Mouse (Mus musculus) MEL (cell line): ENCODE results near the gene Myocd. TPM values are rescaled to one million over a fixed set of nuclear protein-coding genes. Genes with fewer than 3 reads are reported as not detected.

Experiments
- DNase-seq: peaks from one replicate; pipeline ENCODE4 v3.0.0; 2011; ENCODE audit warnings: low read depth, low spot score
- H3K27ac ChIP-seq: 2 replicates; pipeline ENCODE4 v1.5.1; 2012; ENCODE audit warnings: low read depth, mild to moderate bottlenecking, control low read depth, low read length, moderate library complexity; ENCODE audit not compliant: control insufficient read depth
- H3K27me3 ChIP-seq, 2 experiments: fragments of 150-350 bp in 1 of 2; sonication (generic) in 1 of 2; 2 replicates each; pipeline ENCODE4 v1.6.1; 2012; ENCODE audit warnings: low read length in 2 of 2, mild to moderate bottlenecking in 2 of 2, improper control_type of control experiment in 1 of 2, moderate library complexity in 1 of 2; ENCODE audit not compliant: insufficient read depth in 2 of 2, control insufficient read depth in 1 of 2
- H3K36me3 ChIP-seq, 2 experiments: 2 replicates each; pipeline ENCODE4 v1.6.1; 2012 to 2014; ENCODE audit warnings: low read length in 2 of 2, improper control_type of control experiment in 1 of 2, inconsistent platforms in 1 of 2, mild to moderate bottlenecking in 1 of 2; ENCODE audit not compliant: insufficient read depth in 2 of 2, control insufficient read depth in 1 of 2
- H3K4me1 ChIP-seq, 2 experiments: fragments of 150-350 bp in 1 of 2; sonication (generic) in 1 of 2; 2 replicates each; pipeline ENCODE4 v1.6.1; 2012; ENCODE audit warnings: low read length in 2 of 2, improper control_type of control experiment in 1 of 2, mild to moderate bottlenecking in 1 of 2; ENCODE audit not compliant: insufficient read depth in 2 of 2, control insufficient read depth in 1 of 2
- H3K4me3 ChIP-seq, 2 experiments: fragments of 150-350 bp in 1 of 2; sonication (generic) in 1 of 2; 2 replicates each; pipeline ENCODE4 v1.5.1; 2012; ENCODE audit warnings: low read depth in 2 of 2, low read length in 2 of 2, mild to moderate bottlenecking in 2 of 2, moderate library complexity in 2 of 2, control low read depth in 1 of 2, improper control_type of control experiment in 1 of 2; ENCODE audit not compliant: control insufficient read depth in 1 of 2, insufficient read depth in 1 of 2
- H3K79me2 ChIP-seq: 2 replicates; pipeline ENCODE4 v1.6.1; 2012; ENCODE audit warnings: mild to moderate bottlenecking, low read length, moderate library complexity; ENCODE audit not compliant: control insufficient read depth, poor library complexity, insufficient read depth
- H3K9ac ChIP-seq: 2 replicates; pipeline ENCODE4 v1.6.1; 2012; ENCODE audit warnings: low read depth, mild to moderate bottlenecking, control low read depth, low read length, moderate library complexity; ENCODE audit not compliant: control insufficient read depth, poor library complexity, severe bottlenecking
- H3K9me3 ChIP-seq: fragments of 150-350 bp; sonication (generic); replicated peaks from 2 replicates; pipeline ENCODE4 v1.6.1; 2012; ENCODE audit warnings: mild to moderate bottlenecking, low read length, improper control_type of control experiment, moderate library complexity; ENCODE audit not compliant: insufficient read depth
- BHLHE40 ChIP-seq: IDR thresholded peaks from 2 replicates; pipeline ENCODE4 v1.6.1; 2012; ENCODE audit warnings: low read depth, mild to moderate bottlenecking, inconsistent platforms, low read length, improper control_type of control experiment, borderline replicate concordance
- CHD2 ChIP-seq: IDR thresholded peaks from 2 replicates; pipeline ENCODE4 v1.6.1; 2011; ENCODE audit warnings: low read length, improper control_type of control experiment
- ELF1 ChIP-seq: IDR thresholded peaks from 2 replicates; pipeline ENCODE4 v1.6.1; 2014; ENCODE audit warnings: low read depth, mild to moderate bottlenecking, inconsistent platforms, low read length, improper control_type of control experiment, moderate library complexity
- GABPA ChIP-seq: IDR thresholded peaks from 2 replicates; pipeline ENCODE4 v1.6.1; 2012; ENCODE audit warnings: low read depth, mild to moderate bottlenecking, inconsistent platforms, low read length, improper control_type of control experiment, moderate library complexity
- GATA1 ChIP-seq: IDR thresholded peaks from 2 replicates; pipeline ENCODE4 v1.6.1; 2011; ENCODE audit warnings: low read depth, low read length, improper control_type of control experiment
- JUND ChIP-seq: IDR thresholded peaks from 2 replicates; pipeline ENCODE4 v1.6.1; 2011; ENCODE audit warnings: low read depth, mild to moderate bottlenecking, improper control_type of control experiment, low read length
- MAFK ChIP-seq: IDR thresholded peaks from 2 replicates; pipeline ENCODE4 v1.6.1; 2011; ENCODE audit warnings: low read depth, mild to moderate bottlenecking, low read length, improper control_type of control experiment, borderline replicate concordance
- MAZ ChIP-seq: IDR thresholded peaks from 2 replicates; pipeline ENCODE4 v1.6.1; 2012; ENCODE audit warnings: low read depth, mild to moderate bottlenecking, inconsistent platforms, low read length, improper control_type of control experiment
- MEF2A ChIP-seq: IDR thresholded peaks from 2 replicates; pipeline ENCODE4 v1.6.1; 2014; ENCODE audit warnings: low read depth, mild to moderate bottlenecking, inconsistent platforms, low read length, improper control_type of control experiment; ENCODE audit not compliant: poor library complexity, insufficient replicate concordance, severe bottlenecking; ENCODE audit errors: extremely low read depth
- MXI1 ChIP-seq: IDR thresholded peaks from 2 replicates; pipeline ENCODE4 v1.6.1; 2011; ENCODE audit warnings: mild to moderate bottlenecking, low read depth, low read length, improper control_type of control experiment
- NELFE ChIP-seq: IDR thresholded peaks from 2 replicates; pipeline ENCODE4 v1.6.1; 2011; ENCODE audit warnings: low read depth, low read length, improper control_type of control experiment
- NRF1 ChIP-seq: IDR thresholded peaks from 2 replicates; pipeline ENCODE4 v1.6.1; 2014; ENCODE audit warnings: low read depth, mild to moderate bottlenecking, inconsistent platforms, low read length, improper control_type of control experiment, moderate library complexity; ENCODE audit not compliant: poor library complexity, insufficient read depth, severe bottlenecking
- POLR2AphosphoS2 ChIP-seq: IDR thresholded peaks from 2 replicates; pipeline ENCODE4 v1.6.1; 2011; ENCODE audit warnings: low read length, improper control_type of control experiment
- POLR2AphosphoS5 ChIP-seq: IDR thresholded peaks from 2 replicates; pipeline ENCODE4 v1.6.1; 2012; ENCODE audit warnings: low read depth, borderline replicate concordance, mild to moderate bottlenecking, inconsistent platforms, low read length, moderate library complexity, mixed read lengths
- RAD21 ChIP-seq: IDR thresholded peaks from 2 replicates; pipeline ENCODE4 v1.6.1; 2011; ENCODE audit warnings: mild to moderate bottlenecking, low read depth, low read length, improper control_type of control experiment
- RCOR1 ChIP-seq: IDR thresholded peaks from 2 replicates; pipeline ENCODE4 v1.6.1; 2012; ENCODE audit warnings: low read depth, mild to moderate bottlenecking, inconsistent platforms, low read length, improper control_type of control experiment
- SIN3A ChIP-seq: IDR thresholded peaks from 2 replicates; pipeline ENCODE4 v1.6.1; 2012; ENCODE audit warnings: low read length, improper control_type of control experiment, inconsistent platforms
- SMC3 ChIP-seq: IDR thresholded peaks from 2 replicates; pipeline ENCODE4 v1.6.1; 2011; ENCODE audit warnings: low read depth, low read length, improper control_type of control experiment
- TBP ChIP-seq: IDR thresholded peaks from 2 replicates; pipeline ENCODE4 v1.8.0; 2011; ENCODE audit warnings: low read depth, low read length, improper control_type of control experiment
- TCF12 ChIP-seq: IDR thresholded peaks from 2 replicates; pipeline ENCODE4 v1.6.1; 2014; ENCODE audit warnings: low read depth, mild to moderate bottlenecking, inconsistent platforms, low read length, improper control_type of control experiment, moderate library complexity
- USF2 ChIP-seq, 2 experiments: IDR thresholded peaks; 2 replicates each; pipeline ENCODE4 v1.6.1; 2011 to 2012; ENCODE audit warnings: improper control_type of control experiment in 2 of 2, low read length in 2 of 2, borderline replicate concordance in 1 of 2, inconsistent platforms in 1 of 2, low read depth in 1 of 2, mild to moderate bottlenecking in 1 of 2; ENCODE audit not compliant: insufficient read depth in 1 of 2
- ZC3H11A ChIP-seq: IDR thresholded peaks from 2 replicates; pipeline ENCODE4 v1.6.1; 2012; ENCODE audit warnings: low read depth, mild to moderate bottlenecking, inconsistent platforms, low read length, improper control_type of control experiment
- ZNF384 ChIP-seq: IDR thresholded peaks from 2 replicates; pipeline ENCODE4 v1.6.1; 2012; ENCODE audit warnings: low read depth, mild to moderate bottlenecking, inconsistent platforms, low read length, improper control_type of control experiment
- polyA plus RNA-seq, 2 experiments: library from polyadenylated mRNA; stranded (reverse) in 1 of 2; unstranded in 1 of 2; fragments of >175 nt in 1 of 2; fragments of >200 nt in 1 of 2; gene quantifications; 2 replicates each; pipeline versions ENCODE4 v1.2.1 to v1.2.4; 2012; ENCODE audit warnings: low replicate concordance in 2 of 2, low read depth in 1 of 2; ENCODE audit not compliant: insufficient read length in 2 of 2, insufficient read depth in 1 of 2, missing spikeins in 1 of 2
- total RNA-seq: library from RNA; depleted of rRNA; stranded (reverse); fragments of 300-350 nt; gene quantifications from 2 replicates; pipeline ENCODE4 v1.2.3, GENCODE M21; 2012

The Myocd gene
- total and polyA plus RNA-seq, 3 experiments = not detected

DNA sequence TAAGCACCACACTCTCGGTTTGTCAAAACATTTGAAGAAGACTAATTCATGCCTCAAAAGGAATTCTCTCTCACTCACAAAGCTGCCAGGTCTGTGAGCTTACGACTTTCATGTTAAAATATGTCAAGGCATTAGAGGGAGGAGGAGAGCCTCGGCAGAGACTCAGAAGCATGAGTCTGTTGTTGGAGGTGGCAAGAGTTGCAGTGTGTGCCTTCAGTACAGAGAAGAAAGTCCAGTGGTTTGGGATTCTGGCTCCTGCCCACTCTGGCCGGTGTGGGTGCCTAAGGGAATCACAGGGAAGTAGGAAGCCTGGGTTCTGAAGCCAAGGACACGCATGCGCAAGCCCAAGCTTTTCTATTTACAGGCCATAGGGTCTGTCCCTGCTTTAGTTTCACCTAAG, 14.2 kb downstream of the Myocd start:
- Histone ChIP-seq H3K4me3 (no peak overlapping the region), H3K36me3 (no peaks in the 10 kb centered on the region), H3K27me3 (no peaks in the 10 kb centered on the region; a peak in 1 of 4 replicates), H3K9ac (no peak overlapping the region), H3K79me2 (no peaks in the 10 kb centered on the region), H3K27ac (no peak overlapping the region), H3K9me3 (no peaks in the 10 kb centered on the region), H3K4me1 (no peaks in the 10 kb centered on the region)
- no peak for DNase-seq
- TF ChIP-seq RAD21 (no peak), JUND (no peak), MAZ (no peak), BHLHE40 (no peak), MEF2A (no peak)

GRCm38 (mm10) chr11:65250366-65250765, 19.4 kb downstream of the Myocd start:
- no peaks in the 10 kb centered on the region for H3K27me3 ChIP-seq
- H3K4me1 ChIP-seq = no peaks in the 10 kb centered on the region
- H3K79me2 ChIP-seq = no peaks in the 10 kb centered on the region
- H3K36me3 ChIP-seq = no peaks in the 10 kb centered on the region
- H3K4me3 ChIP-seq = no peak overlapping the region
- no peak overlapping the region for H3K27ac ChIP-seq
- no peak for DNase-seq
- no peaks in the 10 kb centered on the region for H3K9me3 ChIP-seq
- no peak overlapping the region for H3K9ac ChIP-seq
- no peak for TF ChIP-seq RCOR1
- TF ChIP-seq TCF12 = no peak
- TF ChIP-seq SIN3A = no peak
- no peak for TF ChIP-seq GATA1
- no peak for TF ChIP-seq NRF1
- no peak for TF ChIP-seq ZC3H11A
- TF ChIP-seq TBP = no peak
- TF ChIP-seq MXI1 = no peak
- no peak for TF ChIP-seq POLR2AphosphoS2
- no peak for TF ChIP-seq USF2 (IDR thresholded peaks at IDR 0.05; ENCODE audit: borderline replicate concordance in 1 of 2, insufficient read depth in 1 of 2, low read depth in 1 of 2, low read length in 2 of 2)
- TF ChIP-seq GABPA = no peak
- TF ChIP-seq ZNF384 = no peak
- TF ChIP-seq NELFE = no peak
- TF ChIP-seq MAFK = no peak
- no peak for TF ChIP-seq ELF1
- no peak for TF ChIP-seq CHD2
- no peak for TF ChIP-seq POLR2AphosphoS5
- no peak for TF ChIP-seq SMC3
